In the genomic region with DNA sequence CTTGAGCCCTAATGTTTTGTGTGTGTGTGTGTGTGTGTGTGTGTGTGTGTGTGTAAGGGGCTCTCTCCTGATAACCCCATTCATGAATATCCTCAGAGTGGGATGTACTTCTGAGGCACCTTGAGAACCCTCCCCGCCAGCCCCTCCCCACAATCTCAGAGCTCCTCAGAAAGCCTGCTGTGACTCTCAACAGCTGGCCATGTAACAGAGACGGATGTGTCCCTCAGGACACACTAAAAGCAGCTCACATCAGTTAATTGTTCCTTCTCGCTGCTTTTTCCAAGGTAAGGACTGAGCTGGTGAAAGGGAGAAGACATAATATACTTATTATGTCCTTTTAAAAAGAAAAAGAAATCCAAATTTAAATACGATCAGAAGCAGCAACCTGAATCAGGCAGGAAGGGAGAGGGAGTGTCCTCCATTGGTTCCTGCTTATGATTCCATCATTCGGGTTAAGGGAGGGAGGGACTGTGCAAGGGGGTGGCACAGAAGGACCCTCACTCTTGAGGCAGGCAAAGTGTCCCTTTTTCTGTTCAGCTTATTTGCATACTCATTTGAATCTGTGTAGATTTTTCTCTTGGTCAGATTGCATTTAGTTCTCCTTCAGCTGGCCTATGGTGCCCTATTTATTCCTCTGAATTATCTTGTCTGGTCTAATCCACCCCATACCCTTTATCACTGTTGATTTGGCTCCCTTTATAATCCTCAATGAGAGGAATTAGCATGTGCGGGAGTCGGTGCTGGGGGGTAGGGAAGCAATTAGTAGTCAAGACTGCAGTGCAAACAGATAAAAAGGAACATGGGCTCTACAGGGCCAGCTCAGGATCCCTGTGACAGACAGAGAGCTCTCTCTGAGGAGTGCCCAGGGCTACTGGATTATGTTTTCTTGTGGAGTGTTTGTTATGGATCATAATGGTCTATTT, we compare ENCODE assay signal across 14 mouse cellular contexts. TPM values are rescaled to one million over a fixed set of nuclear protein-coding genes. Genes with fewer than 3 reads are reported as not detected.
A peak's percentile ranks its signal among the peaks of the same experiment; 100 is the strongest.
DNase-seq lines count a peak whose midpoint lies in the region; ATAC-seq lines count a peak whose summit lies in the region.
"Had no signal": no experiment of that assay in that cellular context is flagged by ENCODE, and none has a peak within 500 bp of the region (broad histone marks: within the 10 kb centered on the region; RNA-seq: fewer than 3 reads in every experiment).

No protein-coding gene starts in this region.

- peaks cover 45% of the 10 kb centered on the region for H3K4me1 ChIP-seq in forebrain, embryonic 12.5 days
- H3K4me1 ChIP-seq in hindbrain, embryonic 16.5 days (ENCODE audit: control insufficient read depth, insufficient read depth, low read depth, low read length) = peaks cover 17% of the 10 kb centered on the region
- peaks cover 40% of the 10 kb centered on the region for H3K4me1 ChIP-seq in neural tube, embryonic 13.5 days (replicated peaks)
- H3K4me1 ChIP-seq: embryonic facial prominence, embryonic 15.5 days; liver, embryonic 13.5 days had no signal

- no peaks in the 10 kb centered on the region for H3K9me3 ChIP-seq in forebrain, embryonic 12.5 days
- H3K9me3 ChIP-seq in hindbrain, embryonic 16.5 days (ENCODE audit: control insufficient read depth, low read length) = no peaks in the 10 kb centered on the region
- H3K9me3 ChIP-seq in neural tube, embryonic 13.5 days = no peaks in the 10 kb centered on the region
- H3K9me3 ChIP-seq: embryonic facial prominence, embryonic 15.5 days; liver, embryonic 13.5 days had no signal

- H3K9ac ChIP-seq in forebrain, embryonic 12.5 days = no peak overlapping the region
- H3K9ac ChIP-seq in hindbrain, embryonic 16.5 days (ENCODE audit: low read depth, low read length) = no peak overlapping the region
- H3K9ac ChIP-seq in neural tube, embryonic 13.5 days = peak overlapping the region; percentile 22; the same call in 1 of the 2 replicates
- H3K9ac ChIP-seq: embryonic facial prominence, embryonic 15.5 days; liver, embryonic 13.5 days had no signal

- DNase-seq in embryo, embryonic 10 days (ENCODE audit: low spot score) = peak; percentile 27
- no peak for DNase-seq in embryo, embryonic 9.5 days (ENCODE audit: extremely low spot score)
- DNase-seq: adrenal gland, postnatal 14 days; cerebellum, adult 11-12 months; kidney, postnatal 36 days; liver, embryonic 13.5 days; lung, postnatal 4 days had no signal

- H3K4me2 ChIP-seq in forebrain, embryonic 12.5 days = peak overlapping the region; percentile 10; the same call in 1 of the 2 replicates
- H3K4me2 ChIP-seq in hindbrain, embryonic 16.5 days (ENCODE audit: low read length) = no peak overlapping the region
- peak overlapping the region; percentile 34 for H3K4me2 ChIP-seq in neural tube, embryonic 13.5 days
- H3K4me2 ChIP-seq: embryonic facial prominence, embryonic 15.5 days; liver, embryonic 13.5 days had no signal

- no peak overlapping the region for H3K4me3 ChIP-seq in forebrain, embryonic 12.5 days (replicated peaks)
- H3K4me3 ChIP-seq in hindbrain, embryonic 16.5 days (ENCODE audit: low read length) = no peak overlapping the region
- H3K4me3 ChIP-seq in neural tube, embryonic 13.5 days = no peak overlapping the region
- H3K4me3 ChIP-seq: embryonic facial prominence, embryonic 15.5 days; liver, embryonic 13.5 days had no signal

- no peaks in the 10 kb centered on the region for H3K36me3 ChIP-seq in forebrain, embryonic 12.5 days (replicated peaks)
- no peaks in the 10 kb centered on the region for H3K36me3 ChIP-seq in hindbrain, embryonic 16.5 days (ENCODE audit: control insufficient read depth, insufficient read depth, low read length)
- no peaks in the 10 kb centered on the region for H3K36me3 ChIP-seq in neural tube, embryonic 13.5 days
- H3K36me3 ChIP-seq: embryonic facial prominence, embryonic 15.5 days; liver, embryonic 13.5 days had no signal

- ATAC-seq in forebrain, embryonic 12.5 days (ENCODE audit: low FRiP score) = peak; percentile 76
- peak; percentile 71 for ATAC-seq in hindbrain, embryonic 16.5 days
- peak; percentile 73 for ATAC-seq in neural tube, embryonic 13.5 days (ENCODE audit: low read depth)
- ATAC-seq in cerebellum, adult (ENCODE audit: insufficient number of reproducible peaks, low FRiP score, low TSS enrichment) = no peak
- ATAC-seq in megakaryocyte, adult 5-6 weeks (ENCODE audit: poor library complexity, severe bottlenecking) = no peak
- ATAC-seq in erythroid progenitor cell, adult 5-6 weeks (replicated peaks; ENCODE audit: low FRiP score, poor library complexity, severe bottlenecking) = no peak

- no peaks in the 10 kb centered on the region for H3K27me3 ChIP-seq in forebrain, embryonic 12.5 days
- H3K27me3 ChIP-seq in hindbrain, embryonic 16.5 days (replicated peaks; ENCODE audit: control insufficient read depth, insufficient read depth, low read length) = no peaks in the 10 kb centered on the region
- H3K27me3 ChIP-seq in neural tube, embryonic 13.5 days = 0 out of 2 replicates have a peak, but pooled peaks cover 5% of the 10 kb centered on the region
- H3K27me3 ChIP-seq: embryonic facial prominence, embryonic 15.5 days; liver, embryonic 13.5 days had no signal

- H3K27ac ChIP-seq in forebrain, embryonic 12.5 days = peak overlapping the region; percentile 82
- H3K27ac ChIP-seq in hindbrain, embryonic 16.5 days (ENCODE audit: low read depth, low read length) = peak overlapping the region; percentile 30
- peak overlapping the region; percentile 84 for H3K27ac ChIP-seq in neural tube, embryonic 13.5 days (replicated peaks)
- H3K27ac ChIP-seq: embryonic facial prominence, embryonic 15.5 days; liver, embryonic 13.5 days had no signal

- 16% methylated on average over 7 of the region's 7 CpGs for WGBS in forebrain, embryonic 12.5 days
- 16% methylated on average over 7 of the region's 7 CpGs for WGBS in hindbrain, embryonic 16.5 days
- 10% methylated on average over 7 of the region's 7 CpGs for WGBS in neural tube, embryonic 13.5 days

RNA-seq across cellular contexts. Expression of gene Kcna6, which starts 27.4 kb away (rescaled TPM):
- 5.9 and 6.3 TPM in 2 replicates for polyA plus RNA-seq in forebrain, embryonic 12.5 days (2016; fragmentation: Nextera tagmentation; extraction: Ambion mirVana)
- 25.5 and 29.9 TPM in 2 replicates for polyA plus RNA-seq in hindbrain, embryonic 16.5 days (2015; fragmentation: Nextera tagmentation; extraction: Ambion mirVana)
- 19.9 and 26.1 TPM in 2 replicates for polyA plus RNA-seq in neural tube, embryonic 13.5 days (2015; fragmentation: Nextera tagmentation; extraction: Ambion mirVana)
- not detected in 2 replicates for total RNA-seq in megakaryocyte, adult 5-6 weeks (2015)
- total RNA-seq in megakaryocyte, adult 5-6 weeks (2017) = not detected in 2 replicates
- not detected in 2 replicates for total RNA-seq in erythroid progenitor cell, adult 5-6 weeks (2015; ENCODE audit: low replicate concordance)
- total RNA-seq in erythroid progenitor cell, adult 5-6 weeks (2017; ENCODE audit: low replicate concordance) = not detected in 2 replicates

Comparison
In these comparisons a context has a peak if more than half of its experiments do, and no peak if none do; other contexts are left out.
1. ATAC-seq: peak in forebrain, embryonic 12.5 days (single experiment), hindbrain, embryonic 16.5 days (single experiment) and neural tube, embryonic 13.5 days (single experiment); none in cerebellum, adult (single experiment), megakaryocyte, adult 5-6 weeks (single experiment) and erythroid progenitor cell, adult 5-6 weeks (single experiment).
2. H3K27ac ChIP-seq: peak in every context shown above with its lines; median percentile 84 in neural tube, embryonic 13.5 days; 82 in forebrain, embryonic 12.5 days; 30 in hindbrain, embryonic 16.5 days.